Mouse (Mus musculus) myocyte (in vitro differentiated cells): ENCODE measurements around the gene Usp54. TPM values are rescaled to one million over a fixed set of nuclear protein-coding genes. Genes with fewer than 3 reads are reported as not detected.
"Not testable (repeated sequence)": the region's sequence is repeated elsewhere in the genome, so short reads cannot be mapped to it uniquely, and the experiment has no call there.

Experiments used
- H3K27me3 ChIP-seq: one replicate; pipeline ENCODE4 v1.6.1; 2011; ENCODE audit not compliant: control insufficient read depth, insufficient read depth, insufficient read length
- H3K36me3 ChIP-seq: one replicate; pipeline ENCODE4 v1.6.1; 2011; ENCODE audit not compliant: control insufficient read depth, insufficient read depth
- H3K4me2 ChIP-seq: one replicate; pipeline ENCODE4 v1.6.1; 2011; ENCODE audit warnings: low read depth, control low read depth
- H3K4me3 ChIP-seq: one replicate; pipeline ENCODE4 v1.5.1; 2011; ENCODE audit warnings: mild to moderate bottlenecking, control low read depth, moderate library complexity
- H3K79me2 ChIP-seq: one replicate; pipeline ENCODE4 v1.6.1; 2011; ENCODE audit not compliant: control insufficient read depth, insufficient read depth
- H3ac ChIP-seq: one replicate; pipeline ENCODE4 v1.6.1; 2011; ENCODE audit not compliant: control insufficient read depth, insufficient read length
- CEBPB ChIP-seq: IDR thresholded peaks from 2 replicates; pipeline ENCODE4 v1.6.1; 2011; ENCODE audit warnings: mild to moderate bottlenecking, moderate library complexity; ENCODE audit not compliant: poor library complexity, insufficient read depth, severe bottlenecking
- E2F4 ChIP-seq: IDR thresholded peaks from one replicate; pipeline ENCODE4 v1.6.1; 2011; ENCODE audit warnings: mild to moderate bottlenecking, control low read depth, moderate library complexity; ENCODE audit not compliant: insufficient read depth
- MAX ChIP-seq: IDR thresholded peaks from one replicate; pipeline ENCODE4 v1.6.1; 2011; ENCODE audit warnings: low read depth, mild to moderate bottlenecking, control low read depth
- MYOD1 ChIP-seq, 3 experiments: IDR thresholded peaks; one replicate each; pipeline ENCODE4 v1.6.1; 2011; ENCODE audit warnings: control low read depth in 2 of 3, low read depth in 2 of 3, mild to moderate bottlenecking in 2 of 3, moderate library complexity in 1 of 3; ENCODE audit not compliant: insufficient read length in 2 of 3, control insufficient read depth in 1 of 3
- MYOG ChIP-seq, 3 experiments: IDR thresholded peaks; one replicate each; pipeline ENCODE4 v1.6.1; 2011; ENCODE audit warnings: control low read depth in 2 of 3, low read depth in 2 of 3, mild to moderate bottlenecking in 2 of 3; ENCODE audit not compliant: insufficient read length in 2 of 3, control insufficient read depth in 1 of 3, insufficient read depth in 1 of 3
- POLR2A ChIP-seq: IDR thresholded peaks from one replicate; pipeline ENCODE4 v1.6.1; 2011; ENCODE audit warnings: low read depth, mild to moderate bottlenecking, control low read depth, moderate library complexity; ENCODE audit not compliant: insufficient read length
- POLR2AphosphoS2 ChIP-seq: IDR thresholded peaks from one replicate; pipeline ENCODE4 v1.6.1; 2011; ENCODE audit warnings: low read depth, control low read depth; ENCODE audit not compliant: insufficient read length
- REST ChIP-seq: IDR thresholded peaks from one replicate; pipeline ENCODE4 v1.6.1; 2011; ENCODE audit warnings: mild to moderate bottlenecking, control low read depth, moderate library complexity; ENCODE audit not compliant: insufficient read depth, insufficient read length
- SRF ChIP-seq: IDR thresholded peaks from one replicate; pipeline ENCODE4 v1.6.1; 2011; ENCODE audit warnings: low read depth; ENCODE audit not compliant: control insufficient read depth, insufficient read length
- TCF12 ChIP-seq: IDR thresholded peaks from one replicate; pipeline ENCODE4 v1.6.1; 2011; ENCODE audit warnings: mild to moderate bottlenecking, control low read depth; ENCODE audit not compliant: poor library complexity, insufficient read depth, severe bottlenecking
- TCF3 ChIP-seq: IDR thresholded peaks from one replicate; pipeline ENCODE4 v1.6.1; 2011; ENCODE audit warnings: low read depth, control low read depth; ENCODE audit not compliant: insufficient read length
- USF1 ChIP-seq: IDR thresholded peaks from one replicate; pipeline ENCODE4 v1.6.1; 2011; ENCODE audit warnings: low read depth, mild to moderate bottlenecking, control low read depth, moderate library complexity
- polyA plus RNA-seq: library from polyadenylated mRNA; unstranded; fragments of >200 nt; fragmentation: generic; extraction: Trizol; gene quantifications from one replicate; pipeline ENCODE4 v1.2.1, GENCODE M21; 2012; ENCODE audit warnings: missing spikeins

Gene Usp54
- polyA plus RNA-seq, 1 experiment: 2.6 TPM

DNA sequence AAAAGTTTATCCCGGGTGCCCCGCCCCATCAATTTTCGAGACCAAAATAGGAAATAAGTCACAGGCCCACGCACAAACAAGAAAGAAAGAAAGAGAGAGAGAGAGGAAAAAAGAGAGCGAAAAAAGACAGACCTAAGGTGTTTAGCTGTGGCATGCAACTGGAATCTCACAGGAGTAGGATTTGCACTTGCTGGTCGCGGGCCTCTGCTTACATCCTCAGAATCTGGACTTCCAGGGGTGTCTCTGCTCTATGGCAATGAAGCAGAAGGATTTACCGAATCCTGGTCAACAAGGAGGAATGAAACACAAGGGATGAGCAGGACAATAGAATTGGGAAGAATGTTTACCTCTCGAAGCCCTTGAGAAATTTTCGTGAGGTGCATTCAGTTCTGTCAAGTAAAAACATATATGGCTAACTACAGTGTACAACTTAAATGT, 594 bp upstream of the Usp54 start:
- Histone ChIP-seq H3K4me2 (peak overlapping the region; percentile 99), H3K36me3 (no peaks in the 10 kb centered on the region), H3K4me3 (peak overlapping the region; percentile 95), H3K27me3 (no peaks in the 10 kb centered on the region), H3ac (peak overlapping the region; percentile 55), H3K79me2 (peaks cover 21% of the 10 kb centered on the region)
- TF ChIP-seq MYOD1 (IDR thresholded peaks at IDR 0.05; ENCODE audit: control insufficient read depth in 1 of 3, insufficient read length in 2 of 3, low read depth in 2 of 3): no peak
- no peak for TF ChIP-seq MYOG (IDR thresholded peaks at IDR 0.05; ENCODE audit: control insufficient read depth in 1 of 3, insufficient read depth in 1 of 3, insufficient read length in 2 of 3, low read depth in 2 of 3)
- no peak for TF ChIP-seq CEBPB
- no peak for TF ChIP-seq MAX
- TF ChIP-seq POLR2AphosphoS2: no peak
- TF ChIP-seq USF1: no peak
- TF ChIP-seq SRF: no peak

GRCm38 (mm10) chr14:20639918-20640619, 794 bp downstream of the Usp54 start:
- Histone ChIP-seq H3K36me3 (no peaks in the 10 kb centered on the region), H3ac (peak overlapping the region; percentile 55), H3K4me3 (peak overlapping the region; percentile 95), H3K79me2 (peaks cover 21% of the 10 kb centered on the region), H3K4me2 (peak overlapping the region; percentile 81), H3K27me3 (no peaks in the 10 kb centered on the region)
- TF ChIP-seq MYOD1 (IDR thresholded peaks at IDR 0.05; ENCODE audit: control insufficient read depth in 1 of 3, insufficient read length in 2 of 3, low read depth in 2 of 3) (no peak), CEBPB (no peak), E2F4 (no peak), POLR2A (no peak), TCF12 (no peak), MYOG (IDR thresholded peaks at IDR 0.05; ENCODE audit: control insufficient read depth in 1 of 3, insufficient read depth in 1 of 3, insufficient read length in 2 of 3, low read depth in 2 of 3) (no peak), USF1 (no peak), SRF (no peak)

DNA sequence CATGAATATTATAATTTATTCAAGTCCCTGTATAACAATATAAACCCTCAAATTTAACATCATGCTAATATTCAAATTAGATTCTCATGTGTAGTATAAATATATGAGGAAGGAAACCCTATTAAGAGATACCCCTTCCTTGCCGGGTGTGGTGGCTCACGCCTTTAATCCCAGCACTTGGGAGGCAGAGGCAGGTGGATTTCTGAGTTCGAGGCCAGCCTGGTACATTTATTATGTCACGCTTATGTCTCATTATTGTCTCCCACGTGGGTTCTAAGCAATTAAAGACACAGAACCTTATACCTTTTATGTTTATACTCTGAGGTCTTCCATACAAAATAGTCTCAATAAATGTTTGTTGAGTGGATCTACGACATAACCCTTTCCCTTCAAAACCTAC, 2.2 kb downstream of the Usp54 start:
- H3K4me3 ChIP-seq: no peak overlapping the region
- H3K36me3 ChIP-seq: no peaks in the 10 kb centered on the region
- H3K79me2 ChIP-seq: peaks cover 21% of the 10 kb centered on the region
- no peak overlapping the region for H3ac ChIP-seq
- no peaks in the 10 kb centered on the region for H3K27me3 ChIP-seq
- no peak for TF ChIP-seq POLR2AphosphoS2
- TF ChIP-seq SRF: no peak
- no peak for TF ChIP-seq USF1
- no peak overlapping the region for H3K4me2 ChIP-seq

GRCm38 (mm10) chr14:20637818-20638574, 2.9 kb downstream of the Usp54 start:
- no peak for TF ChIP-seq MAX
- no peak for TF ChIP-seq MYOD1 (IDR thresholded peaks at IDR 0.05; ENCODE audit: control insufficient read depth in 1 of 3, insufficient read length in 2 of 3, low read depth in 2 of 3)
- no peak for TF ChIP-seq POLR2A
- TF ChIP-seq TCF3: no peak
- TF ChIP-seq MYOG (IDR thresholded peaks at IDR 0.05; ENCODE audit: control insufficient read depth in 1 of 3, insufficient read depth in 1 of 3, insufficient read length in 2 of 3, low read depth in 2 of 3): no peak
- TF ChIP-seq SRF: no peak
- TF ChIP-seq E2F4: no peak
- no peak for TF ChIP-seq TCF12
- no peak for TF ChIP-seq USF1
- no peak for TF ChIP-seq REST
- no peak for TF ChIP-seq POLR2AphosphoS2
- no peak for TF ChIP-seq CEBPB
- peaks cover 21% of the 10 kb centered on the region for H3K79me2 ChIP-seq
- no peak overlapping the region for H3K4me2 ChIP-seq
- H3ac ChIP-seq: no peak overlapping the region
- no peak overlapping the region for H3K4me3 ChIP-seq
- no peaks in the 10 kb centered on the region for H3K27me3 ChIP-seq
- H3K36me3 ChIP-seq: no peaks in the 10 kb centered on the region

- not testable (repeated sequence) for H3K27me3 ChIP-seq, H3K36me3 ChIP-seq, H3K4me2 ChIP-seq, H3ac ChIP-seq, H3K4me3 ChIP-seq
- peaks cover 19% of the 10 kb centered on the region for H3K79me2 ChIP-seq
These were observed 3.9 kb downstream of the Usp54 start for GRCm38 (mm10) chr14:20636968-20637367.
